Mouse (Mus musculus): Measurements from ENCODE around the gene Gnb2. TPM values are rescaled to one million over a fixed set of nuclear protein-coding genes. Genes with fewer than 3 reads are reported as not detected.
A peak's percentile ranks its signal among the peaks of the same experiment; 100 is the strongest.

Gnb2 gene
- 100 to 1,000 TPM; 607 to 661 TPM for total RNA-seq (2021)
- long read RNA-seq, experiment 1, transcript Gnb2-212 (9 exons, 1,569 nt), result minor isoform, 15 of 271 reads
- long read RNA-seq, experiment 1, transcript Gnb2-201 (10 exons, 1,860 nt), result major isoform, 206 of 271 reads
- long read RNA-seq, experiment 1, partial matches to known transcripts, result 18 of 271 reads
- long read RNA-seq, experiment 1, other reads (novel, unspliced or antisense), result 30 of 271 reads
- long read RNA-seq, experiment 2, transcript Gnb2-212 (9 exons, 1,569 nt), result minor isoform, 7 of 273 reads
- long read RNA-seq, experiment 2, transcript Gnb2-201 (10 exons, 1,860 nt), result major isoform, 216 of 273 reads
- long read RNA-seq, experiment 2, partial matches to known transcripts, result 21 of 273 reads
- long read RNA-seq, experiment 2, other reads (novel, unspliced or antisense), result 26 of 273 reads

- DNase-seq (ENCODE audit: low spot score in 2 of 2), result peak; percentile 95 to 98
Observed at GRCm38 (mm10) chr5:137533117-137533827, at the start of gene Gnb2, which contains the start of gene Epo. Gene Gnb2, minus strand, starts transcription at chr5:137533510. Gene Epo, minus strand, starts transcription at chr5:137533242.

- no peak for DNase-seq (ENCODE audit: low spot score in 2 of 2)
Observed at GRCm38 (mm10) chr5:137582702-137583101, 49.4 kb upstream of the Gnb2 start.

DNA sequence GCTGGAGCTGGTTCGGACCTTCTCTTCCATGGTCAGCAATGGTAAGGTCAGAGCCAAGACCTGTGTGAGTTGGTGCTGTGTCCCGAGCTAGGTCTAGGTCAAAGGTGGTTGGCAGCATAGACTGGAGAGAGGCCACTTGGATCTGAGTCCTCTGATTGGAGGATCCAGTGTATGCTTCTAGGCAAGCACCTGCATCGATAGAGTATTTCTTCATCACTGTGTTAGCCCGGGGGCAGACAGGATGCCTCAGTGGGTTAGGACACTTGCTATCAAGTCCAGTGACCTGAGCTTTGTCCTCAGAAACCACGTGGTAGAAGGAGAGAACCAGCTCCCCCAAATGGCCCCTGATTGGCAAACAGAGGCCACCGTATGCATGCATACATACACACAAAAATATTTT lies 46.9 kb upstream of the Gnb2 start:
- no peak for DNase-seq (ENCODE audit: low spot score in 2 of 2)

GRCm38 (mm10) chr5:137574470-137574901 lies 41.2 kb upstream of the Gnb2 start:
- peak; percentile 47 to 56 for DNase-seq (ENCODE audit: low spot score in 2 of 2)

GRCm38 (mm10) chr5:137570691-137571586 lies 37.6 kb upstream of the Gnb2 start:
- no peak for DNase-seq (ENCODE audit: low spot score in 2 of 2)

- DNase-seq (ENCODE audit: low spot score in 2 of 2), result no peak
Observed at GRCm38 (mm10) chr5:137570181-137570580, 36.9 kb upstream of the Gnb2 start.

- DNase-seq (ENCODE audit: low spot score in 2 of 2), result no peak
Observed at GRCm38 (mm10) chr5:137569665-137570064, 36.4 kb upstream of the Gnb2 start, which contains the start of gene Tfr2. Gene Tfr2, plus strand, starts transcription at chr5:137569840.

- DNase-seq (ENCODE audit: low spot score in 2 of 2), result no peak
Observed at GRCm38 (mm10) chr5:137569031-137569430, 35.7 kb upstream of the Gnb2 start.

DNA sequence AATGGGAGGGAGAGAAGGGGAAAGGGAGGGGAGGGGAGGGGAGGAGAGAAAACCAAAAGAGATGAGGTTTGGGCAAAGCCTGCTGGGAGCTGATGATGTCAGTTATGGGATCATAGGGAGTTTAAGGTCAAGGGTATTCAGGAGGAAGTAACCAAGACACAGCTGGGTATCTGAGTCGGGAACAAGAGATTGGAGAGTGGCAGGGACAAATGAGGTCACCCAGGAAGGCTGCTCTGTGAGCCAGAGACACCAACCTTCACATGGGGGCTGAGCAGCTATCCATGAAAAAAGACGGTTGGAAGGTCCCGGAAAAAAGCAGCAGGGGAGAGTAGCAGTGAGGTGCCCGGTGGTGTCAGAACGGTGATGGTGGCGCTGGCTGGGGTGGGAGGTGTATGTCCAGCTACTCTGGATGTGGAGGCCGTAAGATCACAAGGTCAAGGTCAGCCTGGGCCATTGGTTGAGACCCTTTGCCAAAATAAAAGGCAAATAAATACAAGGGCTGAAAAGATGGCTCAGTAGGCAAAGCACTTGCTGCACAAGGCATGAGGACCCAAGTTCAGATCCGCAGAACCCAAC lies 35.0 kb upstream of the Gnb2 start:
- DNase-seq (ENCODE audit: low spot score in 2 of 2), result no peak

GRCm38 (mm10) chr5:137566416-137566815 lies 33.1 kb upstream of the Gnb2 start:
- DNase-seq (ENCODE audit: low spot score in 2 of 2), result no peak

GRCm38 (mm10) chr5:137565744-137566143 lies 32.4 kb upstream of the Gnb2 start:
- no peak for DNase-seq (ENCODE audit: low spot score in 2 of 2)

DNA sequence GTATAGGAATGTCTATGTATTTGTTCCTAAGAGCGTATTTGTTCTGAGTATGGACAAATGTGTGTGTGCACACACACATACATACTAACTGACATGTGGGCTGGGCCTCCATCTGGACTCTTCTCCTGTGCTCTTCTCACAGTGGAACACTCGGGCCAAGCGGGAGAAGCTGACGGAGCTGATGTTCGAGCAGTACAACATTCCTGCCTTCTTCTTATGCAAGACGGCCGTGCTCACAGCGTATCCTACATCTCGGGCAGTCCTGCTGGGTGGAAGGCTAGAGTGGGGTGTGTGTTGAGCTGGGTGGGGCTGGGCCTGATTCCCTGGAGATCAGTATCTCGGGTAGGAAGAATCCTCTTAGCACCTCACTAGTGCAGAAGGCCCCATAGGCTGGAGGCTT lies 29.7 kb upstream of the Gnb2 start:
- peak; percentile 31 to 53 for DNase-seq (ENCODE audit: low spot score in 2 of 2)

- DNase-seq (ENCODE audit: low spot score in 2 of 2), result no peak
Observed at GRCm38 (mm10) chr5:137561556-137561955, 28.2 kb upstream of the Gnb2 start.

- no peak for DNase-seq (ENCODE audit: low spot score in 2 of 2)
Observed at GRCm38 (mm10) chr5:137553898-137554297, 20.6 kb upstream of the Gnb2 start.

DNA sequence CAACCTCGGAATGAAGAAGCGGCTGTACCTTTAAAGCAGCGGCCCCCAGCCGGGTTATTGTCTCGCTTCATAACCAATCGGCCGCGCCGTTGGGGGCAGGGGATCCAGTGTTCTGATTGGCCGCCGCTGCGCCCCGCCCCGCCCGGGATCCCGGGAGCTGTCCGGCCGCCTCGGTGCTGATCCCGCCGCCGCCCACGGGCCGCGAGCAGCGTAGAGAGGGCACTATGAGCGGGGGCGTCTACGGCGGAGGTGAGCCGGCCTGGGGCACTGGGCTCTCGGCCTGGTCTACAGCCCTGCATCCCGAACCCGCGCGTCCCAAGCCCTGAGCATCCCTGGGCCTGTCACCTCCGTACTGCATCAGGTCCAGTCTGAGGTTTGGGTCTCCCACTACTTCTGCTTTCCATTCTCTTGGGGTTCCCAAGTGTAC lies 20.1 kb upstream of the Gnb2 start, which contains the start of gene Actl6b:
Gene Actl6b, plus strand, starts transcription at position 107 of the 427 bp plus-strand sequence.
- DNase-seq (ENCODE audit: low spot score in 2 of 2), result peak; percentile 89 to 94

- DNase-seq (ENCODE audit: low spot score in 2 of 2), result no peak
Observed at GRCm38 (mm10) chr5:137553000-137553399, 19.7 kb upstream of the Gnb2 start.

GRCm38 (mm10) chr5:137551119-137551518 lies 17.8 kb upstream of the Gnb2 start:
- DNase-seq (ENCODE audit: low spot score in 2 of 2), result no peak

- no peak for DNase-seq (ENCODE audit: low spot score in 2 of 2)
Observed at GRCm38 (mm10) chr5:137549840-137550239, 16.5 kb upstream of the Gnb2 start.

GRCm38 (mm10) chr5:137545596-137545995 lies 12.3 kb upstream of the Gnb2 start:
- DNase-seq (ENCODE audit: low spot score in 2 of 2), result no peak

GRCm38 (mm10) chr5:137544926-137545325 lies 11.6 kb upstream of the Gnb2 start:
- no peak for DNase-seq (ENCODE audit: low spot score in 2 of 2)
